Mouse (Mus musculus): Measurements from ENCODE around the gene Ube2f.

DNA sequence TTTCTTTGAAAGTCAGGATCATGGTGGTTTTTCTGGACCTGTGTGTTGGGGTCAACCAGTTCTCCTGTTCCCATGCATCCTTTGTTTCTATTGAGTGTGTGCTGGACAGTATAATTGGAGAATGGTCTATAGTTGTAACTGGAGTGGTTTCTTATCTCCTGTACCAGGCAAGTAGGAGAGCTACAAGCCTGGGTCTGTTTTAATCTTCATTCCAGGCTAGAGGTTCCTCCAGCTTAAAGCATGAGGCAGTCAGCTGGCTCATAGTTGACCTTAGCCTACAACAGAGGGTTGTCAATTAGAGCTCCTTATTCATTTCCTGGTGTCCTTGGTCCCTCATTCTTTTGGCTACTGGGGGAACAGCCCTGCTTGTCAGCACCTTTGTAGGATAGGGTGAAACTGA lies 83.5 kb downstream of the Ube2f start:
- no peak for TF ChIP-seq CHD2 (IDR thresholded peaks at IDR 0.05; ENCODE audit: low read depth, low read length)
- no peak for TF ChIP-seq MAFK (IDR thresholded peaks at IDR 0.05; ENCODE audit: insufficient read depth, low read depth, low read length)
- TF ChIP-seq ZNF384 (IDR thresholded peaks at IDR 0.05; ENCODE audit: low read depth, low read length), result no peak
- no peak for TF ChIP-seq ZC3H11A (IDR thresholded peaks at IDR 0.05; ENCODE audit: borderline replicate concordance, low read depth, low read length)
